In genomic region chr2:129084959-129085358, GRCm38 (mm10) we compare ENCODE assay signal across 9 mouse cellular contexts. TPM values are rescaled to one million over a fixed set of nuclear protein-coding genes. Genes with fewer than 3 reads are reported as not detected.
DNase-seq lines count a peak whose midpoint lies in the region; ATAC-seq lines count a peak whose summit lies in the region.
"Had no signal": no experiment of that assay in that cellular context is flagged by ENCODE, and none has a peak within 500 bp of the region (broad histone marks: within the 10 kb centered on the region; RNA-seq: fewer than 3 reads in every experiment).

No protein-coding gene starts in this region.

- H3K4me3 ChIP-seq in midbrain, embryonic 11.5 days (ENCODE audit: low read depth, low read length): no peak overlapping the region
- H3K4me3 ChIP-seq in midbrain, embryonic 16.5 days (ENCODE audit: low read depth, low read length): no peak overlapping the region
- H3K4me3 ChIP-seq: neural tube, embryonic 13.5 days had no signal

- H3K27me3 ChIP-seq in midbrain, embryonic 11.5 days (ENCODE audit: control insufficient read depth, insufficient read depth, low read length): no peaks in the 10 kb centered on the region
- no peaks in the 10 kb centered on the region for H3K27me3 ChIP-seq in midbrain, embryonic 16.5 days (ENCODE audit: control insufficient read depth, insufficient read depth, low read depth, low read length)
- H3K27me3 ChIP-seq: neural tube, embryonic 13.5 days had no signal

- H3K27ac ChIP-seq in midbrain, embryonic 11.5 days (ENCODE audit: low read depth, low read length): no peak overlapping the region
- no peak overlapping the region for H3K27ac ChIP-seq in midbrain, embryonic 16.5 days (ENCODE audit: low read length)
- H3K27ac ChIP-seq: neural tube, embryonic 13.5 days had no signal

- no peak for ATAC-seq in midbrain, embryonic 11.5 days (ENCODE audit: low FRiP score)
- ATAC-seq in midbrain, embryonic 16.5 days: no peak

- no peak overlapping the region for H3K9ac ChIP-seq in midbrain, embryonic 11.5 days (ENCODE audit: low read length)
- H3K9ac ChIP-seq in midbrain, embryonic 16.5 days (ENCODE audit: low read depth, low read length): no peak overlapping the region
- H3K9ac ChIP-seq: neural tube, embryonic 13.5 days had no signal

- no peaks in the 10 kb centered on the region for H3K4me1 ChIP-seq in midbrain, embryonic 11.5 days (ENCODE audit: control insufficient read depth, insufficient read depth, low read length)
- H3K4me1 ChIP-seq in midbrain, embryonic 16.5 days (ENCODE audit: control insufficient read depth, insufficient read depth, low read length): no peaks in the 10 kb centered on the region
- H3K4me1 ChIP-seq: neural tube, embryonic 13.5 days had no signal

- H3K36me3 ChIP-seq in midbrain, embryonic 11.5 days (ENCODE audit: control insufficient read depth, insufficient read depth, low read length): peaks cover 5% of the 10 kb centered on the region; the same call in 1 of the 2 replicates
- H3K36me3 ChIP-seq in midbrain, embryonic 16.5 days (ENCODE audit: control insufficient read depth, insufficient read depth, low read length): peaks cover 23% of the 10 kb centered on the region

- no peak overlapping the region for H3K4me2 ChIP-seq in midbrain, embryonic 11.5 days
- H3K4me2 ChIP-seq in midbrain, embryonic 16.5 days (ENCODE audit: low read length): no peak overlapping the region
- H3K4me2 ChIP-seq: neural tube, embryonic 13.5 days had no signal

- no peaks in the 10 kb centered on the region for H3K9me3 ChIP-seq in midbrain, embryonic 11.5 days (ENCODE audit: control insufficient read depth, low read length)
- no peaks in the 10 kb centered on the region for H3K9me3 ChIP-seq in midbrain, embryonic 16.5 days (replicated peaks; ENCODE audit: control insufficient read depth, low read length, poor library complexity, severe bottlenecking)
- H3K9me3 ChIP-seq: neural tube, embryonic 13.5 days had no signal

- WGBS in midbrain, embryonic 11.5 days: 55% methylated on average over 2 of the region's 2 CpGs
- WGBS in midbrain, embryonic 16.5 days: 55% methylated on average over 2 of the region's 2 CpGs

- DNase-seq in cerebellum, postnatal 25 days: peak; percentile 47 to 67
- no peak for DNase-seq in cerebellum, adult 11-12 months
- peak; percentile 94 for DNase-seq in midbrain, embryonic 11.5 days (ENCODE audit: low spot score, missing footprints)
- DNase-seq in embryo, embryonic 10.5 days (ENCODE audit: low spot score): peak; percentile 73
- DNase-seq in mesoderm, embryonic 11.5 days (ENCODE audit: low read depth, low spot score): peak; percentile 67
- no peak for DNase-seq in frontal cortex, postnatal 25 days (ENCODE audit: low spot score in 2 of 2)
- no peak for DNase-seq in spleen, postnatal 36 days (ENCODE audit: low spot score in 2 of 2)

RNA-seq across cellular contexts. Expression of gene Polr1b, which starts 15.8 kb away (rescaled TPM):
- polyA plus RNA-seq in midbrain, embryonic 11.5 days (2014; fragmentation: Nextera tagmentation; extraction: Ambion mirVana): 16.0 and 18.4 TPM in 2 replicates
- 15.6 and 16.1 TPM in 2 replicates for polyA plus RNA-seq in midbrain, embryonic 16.5 days (2015; fragmentation: Nextera tagmentation; extraction: Ambion mirVana)

RNA-seq across cellular contexts. Expression of gene Ttl, which starts 19.2 kb away (rescaled TPM):
- polyA plus RNA-seq in midbrain, embryonic 11.5 days (2014; fragmentation: Nextera tagmentation; extraction: Ambion mirVana): 10.2 and 11.5 TPM in 2 replicates
- polyA plus RNA-seq in midbrain, embryonic 16.5 days (2015; fragmentation: Nextera tagmentation; extraction: Ambion mirVana): 31.1 and 34.2 TPM in 2 replicates

RNA-seq across cellular contexts. Expression of gene Vinac1, which starts 37.0 kb away (rescaled TPM):
- 0.08 and 0.29 TPM in 2 replicates for polyA plus RNA-seq in midbrain, embryonic 11.5 days (2014; fragmentation: Nextera tagmentation; extraction: Ambion mirVana)
- 1.0 TPM in 2 replicates for polyA plus RNA-seq in midbrain, embryonic 16.5 days (2015; fragmentation: Nextera tagmentation; extraction: Ambion mirVana)

RNA-seq across cellular contexts. Expression of gene Chchd5, which starts 44.5 kb away (rescaled TPM):
- 26.2 and 27.2 TPM in 2 replicates for polyA plus RNA-seq in midbrain, embryonic 11.5 days (2014; fragmentation: Nextera tagmentation; extraction: Ambion mirVana)
- 17.6 and 18.1 TPM in 2 replicates for polyA plus RNA-seq in midbrain, embryonic 16.5 days (2015; fragmentation: Nextera tagmentation; extraction: Ambion mirVana)

Comparison
In these comparisons a context has a peak if more than half of its experiments do, and no peak if none do; other contexts are left out.
1. DNase-seq: peak in cerebellum, postnatal 25 days (2 of 2), midbrain, embryonic 11.5 days (single experiment), embryo, embryonic 10.5 days (single experiment) and mesoderm, embryonic 11.5 days (single experiment); none in cerebellum, adult 11-12 months (single experiment), frontal cortex, postnatal 25 days (0 of 2) and spleen, postnatal 36 days (0 of 2).